Mouse (Mus musculus) CD4-positive, CD25-positive, alpha-beta regulatory T cell (primary cell): ENCODE measurements around the gene Olfr164. TPM values are rescaled to one million over a fixed set of nuclear protein-coding genes. Genes with fewer than 3 reads are reported as not detected.

Experiments
- polyA plus RNA-seq: library from polyadenylated mRNA; unstranded; fragments of 100-300 nt; shearing (Covaris generic); gene quantifications from one replicate; pipeline ENCODE4 v1.2.1, GENCODE M21; 2017

The Olfr164 gene
- 0.08 TPM for polyA plus RNA-seq

DNA sequence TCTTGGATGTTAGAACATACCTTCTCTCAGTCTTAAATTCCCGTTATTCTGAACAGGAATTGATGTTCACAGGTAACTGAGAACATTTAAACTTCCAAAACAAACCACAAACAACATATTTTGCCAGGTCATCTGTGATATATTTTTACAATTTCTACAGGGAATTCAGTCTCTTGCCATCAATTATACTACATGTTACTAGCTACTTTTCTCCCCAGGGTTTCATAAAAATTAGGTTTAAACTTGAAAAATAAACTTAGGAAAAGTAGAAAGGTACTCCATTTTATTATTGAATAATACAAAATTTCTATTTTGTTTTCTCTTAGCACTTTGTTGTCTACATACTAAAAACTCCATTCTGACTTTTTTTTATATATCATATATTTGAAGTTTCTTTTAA lies at the start of gene Olfr164:
Olfr164 (minus strand) TSS at position 101 of the 400 bp plus-strand sequence.

Other genes starting within 250 kb of the Olfr164 start
- gene Olfr165, start 109.1 kb upstream of the Olfr164 start, polyA plus RNA-seq, result not detected
- not detected for gene Olfr166, start 169.6 kb upstream of the Olfr164 start, polyA plus RNA-seq
- 0.19 TPM for gene Olfr167, start 208.2 kb upstream of the Olfr164 start, polyA plus RNA-seq
- not detected for gene Olfr168, start 221.5 kb upstream of the Olfr164 start, polyA plus RNA-seq